Mouse (Mus musculus) embryonic facial prominence, embryonic 11.5 days (tissue): ENCODE results near the gene Tulp4. TPM values are rescaled to one million over a fixed set of nuclear protein-coding genes. Genes with fewer than 3 reads are reported as not detected.
"Not testable (repeated sequence)": the region's sequence is repeated elsewhere in the genome, so short reads cannot be mapped to it uniquely, and the experiment has no call there.

Experiments used
- ATAC-seq: fragments of 200-750 bp; cut with Nextera tagmentation; replicated peaks from 2 replicates; pipeline ENCODE4 v1.8.0; 2017; ENCODE audit warnings: low read depth; ENCODE audit not compliant: insufficient number of reproducible peaks, low FRiP score, low TSS enrichment
- DNase-seq: peaks from one replicate; pipeline ENCODE4 v3.0.0-alpha.2; 2015; ENCODE audit warnings: low spot score
- H3K27ac ChIP-seq: fragments of 300-500 bp; sonication (generic); replicated peaks from 2 replicates; pipeline ENCODE4 v1.5.1; 2014; ENCODE audit warnings: mild to moderate bottlenecking, low read depth, low read length, control low read depth
- H3K27me3 ChIP-seq: fragments of 300-500 bp; sonication (generic); 2 replicates; pipeline ENCODE4 v1.6.1; 2014; ENCODE audit warnings: mild to moderate bottlenecking, low read length, moderate library complexity, mixed read lengths; ENCODE audit not compliant: control insufficient read depth, insufficient read depth
- H3K36me3 ChIP-seq: fragments of 300-500 bp; sonication (generic); replicated peaks from 2 replicates; pipeline ENCODE4 v1.6.1; 2014; ENCODE audit warnings: low read depth, mild to moderate bottlenecking, low read length, moderate library complexity, mixed read lengths; ENCODE audit not compliant: control insufficient read depth, insufficient read depth
- H3K4me1 ChIP-seq: fragments of 300-500 bp; sonication (generic); 2 replicates; pipeline ENCODE4 v1.6.1; 2014; ENCODE audit warnings: low read length, mixed read lengths; ENCODE audit not compliant: control insufficient read depth, insufficient read depth
- H3K4me2 ChIP-seq: fragments of 300-500 bp; sonication (generic); 2 replicates; pipeline ENCODE4 v1.6.1; 2014; ENCODE audit warnings: low read depth, mild to moderate bottlenecking, control low read depth, low read length, moderate library complexity
- H3K4me3 ChIP-seq: fragments of 300-500 bp; sonication (generic); 2 replicates; pipeline ENCODE4 v1.5.1; 2014; ENCODE audit warnings: low read depth, low read length, control low read depth
- H3K9ac ChIP-seq: fragments of 300-500 bp; sonication (generic); replicated peaks from 2 replicates; pipeline ENCODE4 v1.6.1; 2014; ENCODE audit warnings: mild to moderate bottlenecking, control low read depth, low read length
- H3K9me3 ChIP-seq: fragments of 300-500 bp; sonication (generic); replicated peaks from 2 replicates; pipeline ENCODE4 v1.6.1; 2016; ENCODE audit warnings: mild to moderate bottlenecking, low read length, inconsistent platforms, mixed read lengths; ENCODE audit not compliant: control insufficient read depth
- WGBS: fragments of 180-500 bp; shearing (Covaris S2); extraction: QIAGEN DNeasy Blood & Tissue Kit; methylation state at CpG from one replicate; pipeline ENCODE4 v1.1.7; 2014; 5-methylcytosine and 5-hydroxymethylcytosine counted together
- polyA plus RNA-seq: library from polyadenylated mRNA; unstranded; fragments of >200 nt; fragmentation: Nextera tagmentation; extraction: Ambion mirVana; gene quantifications from 2 replicates; pipeline ENCODE4 v1.2.1, GENCODE M21; 2014

Gene Tulp4
- polyA plus RNA-seq, 1 experiment from 2014 or later: 86.2 TPM

DNA sequence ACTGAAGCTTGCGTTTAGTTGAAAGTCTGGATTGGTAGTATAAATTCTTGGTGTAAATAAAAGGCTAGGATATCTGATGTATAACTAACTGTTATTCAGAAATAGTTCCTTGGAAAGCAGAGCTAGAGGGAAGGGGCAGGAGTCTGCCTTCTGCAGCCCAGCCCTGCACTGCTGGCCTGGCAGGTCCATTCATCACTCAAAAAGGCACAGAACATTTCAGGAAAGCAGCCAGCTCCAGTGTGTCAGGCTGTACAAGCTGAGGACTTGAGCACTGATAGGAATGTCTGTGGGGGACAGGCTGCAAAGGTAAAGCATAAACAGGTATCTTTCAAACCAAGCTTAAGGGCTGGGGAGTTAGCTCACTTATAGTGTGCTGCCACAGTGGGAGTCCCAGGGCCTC, 105.5 kb downstream of the Tulp4 start:
- no peak for ATAC-seq
- no peak overlapping the region for H3K9ac ChIP-seq
- no peaks in the 10 kb centered on the region for H3K4me1 ChIP-seq
- DNase-seq: no peak
- 81% methylated on average over 1 of the region's 1 CpGs for WGBS
- H3K27me3 ChIP-seq: no peaks in the 10 kb centered on the region
- H3K27ac ChIP-seq: no peak overlapping the region
- H3K9me3 ChIP-seq: no peaks in the 10 kb centered on the region
- no peak overlapping the region for H3K4me3 ChIP-seq
- H3K4me2 ChIP-seq: no peak overlapping the region
- no peaks in the 10 kb centered on the region; the same call in 1 of the 2 replicates for H3K36me3 ChIP-seq

DNA sequence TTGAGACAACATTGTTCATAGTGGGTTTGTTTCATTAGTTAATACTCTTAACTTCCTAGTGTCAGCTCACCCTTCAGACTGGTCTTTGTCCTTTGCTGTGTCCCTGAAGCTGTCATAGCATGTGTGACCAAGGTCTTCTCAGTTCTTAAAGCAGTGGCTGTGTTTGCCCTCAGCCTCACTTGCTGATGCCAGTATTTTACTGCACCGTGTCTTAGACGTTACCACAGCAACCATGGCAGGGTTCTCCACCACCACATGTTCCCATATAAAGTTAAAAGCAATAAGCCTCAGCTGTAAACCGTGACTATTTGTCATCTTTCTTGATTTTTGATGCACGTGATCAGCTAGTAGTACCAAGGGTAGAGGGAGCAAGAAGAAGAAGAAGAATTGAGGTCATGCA, 109.4 kb downstream of the Tulp4 start:
- Histone ChIP-seq H3K9ac (no peak overlapping the region), H3K4me2 (no peak overlapping the region), H3K27me3 (no peaks in the 10 kb centered on the region), H3K36me3 (no peaks in the 10 kb centered on the region; the same call in 1 of the 2 replicates), H3K9me3 (no peaks in the 10 kb centered on the region), H3K27ac (no peak overlapping the region), H3K4me1 (no peaks in the 10 kb centered on the region), H3K4me3 (no peak overlapping the region)
- WGBS: 86% methylated on average over 4 of the region's 4 CpGs
- ATAC-seq: no peak
- DNase-seq: no peak

DNA sequence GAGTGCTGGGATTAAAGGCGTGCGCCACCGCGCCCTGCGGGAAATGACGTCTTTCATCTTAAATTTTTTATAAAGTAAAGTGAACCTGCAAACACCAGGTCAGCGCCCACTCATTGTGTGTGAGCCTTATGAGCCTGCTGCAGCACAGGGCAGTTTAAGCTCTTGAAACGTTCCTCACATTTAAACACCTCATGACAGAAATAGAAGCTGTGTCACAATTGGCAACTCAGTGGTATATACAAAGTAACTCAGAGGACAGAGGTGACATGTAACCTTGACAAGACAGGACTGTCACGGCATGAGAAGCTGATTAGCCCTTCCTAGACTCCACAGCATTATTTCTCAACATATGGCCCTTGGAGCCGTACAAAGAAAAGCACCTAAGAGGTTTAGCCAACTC, 110.3 kb downstream of the Tulp4 start:
- Histone ChIP-seq H3K27ac (no peak overlapping the region), H3K9me3 (no peaks in the 10 kb centered on the region), H3K4me3 (no peak overlapping the region), H3K27me3 (no peaks in the 10 kb centered on the region), H3K4me2 (no peak overlapping the region), H3K9ac (no peak overlapping the region), H3K36me3 (no peaks in the 10 kb centered on the region; the same call in 1 of the 2 replicates), H3K4me1 (no peaks in the 10 kb centered on the region)
- ATAC-seq (no peak), DNase-seq (no peak)
- 94% methylated on average over 10 of the region's 10 CpGs for WGBS

DNA sequence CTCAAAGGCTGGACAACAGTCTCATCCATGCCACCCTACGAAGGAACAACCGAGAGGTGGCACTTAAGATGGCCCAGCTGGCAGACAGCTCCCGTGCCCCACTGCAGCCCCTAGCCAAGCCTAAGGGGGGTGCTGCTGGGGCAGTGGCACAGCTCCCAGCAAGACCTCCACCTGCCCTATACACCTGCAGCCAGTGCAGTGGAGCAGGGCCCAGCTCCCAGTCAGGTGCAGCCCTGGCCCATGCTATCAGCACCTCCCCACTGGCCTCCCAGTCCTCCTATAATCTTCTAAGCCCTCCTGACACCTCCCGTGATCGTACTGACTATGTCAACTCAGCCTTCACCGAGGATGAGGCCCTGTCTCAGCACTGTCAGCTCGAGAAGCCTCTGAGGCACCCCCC, 126.4 kb downstream of the Tulp4 start:
- not testable (repeated sequence) for H3K27me3 ChIP-seq, H3K9me3 ChIP-seq, H3K9ac ChIP-seq, H3K4me2 ChIP-seq, H3K36me3 ChIP-seq, ATAC-seq, H3K4me3 ChIP-seq, DNase-seq, H3K27ac ChIP-seq, H3K4me1 ChIP-seq
- WGBS: no CpG with 5 or more reads among the region's 7 CpGs

DNA sequence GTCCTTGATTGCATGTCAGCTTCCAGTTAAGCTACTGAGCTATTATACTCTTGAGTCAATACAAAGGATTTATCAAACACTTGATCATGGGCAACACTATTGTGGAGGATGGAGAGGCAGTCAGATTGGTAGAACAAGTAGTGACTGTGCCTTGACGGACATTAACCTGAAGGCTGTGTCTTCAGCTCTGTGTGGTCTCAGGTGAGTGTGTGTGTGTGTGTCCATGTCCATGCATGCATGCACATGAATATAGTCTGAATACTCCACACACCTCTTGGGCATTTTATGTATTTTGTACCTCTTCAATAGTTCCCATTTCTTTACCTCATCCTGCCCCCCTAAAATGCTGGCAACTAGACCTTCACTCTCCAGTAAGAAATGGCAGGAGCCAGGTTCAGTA, 145.1 kb downstream of the Tulp4 start:
- H3K4me2 ChIP-seq, H3K4me3 ChIP-seq, H3K27me3 ChIP-seq, DNase-seq, H3K4me1 ChIP-seq, H3K9ac ChIP-seq, ATAC-seq, H3K36me3 ChIP-seq, H3K27ac ChIP-seq, H3K9me3 ChIP-seq: not testable (repeated sequence)
- 92% methylated on average over 1 of the region's 1 CpGs for WGBS

DNA sequence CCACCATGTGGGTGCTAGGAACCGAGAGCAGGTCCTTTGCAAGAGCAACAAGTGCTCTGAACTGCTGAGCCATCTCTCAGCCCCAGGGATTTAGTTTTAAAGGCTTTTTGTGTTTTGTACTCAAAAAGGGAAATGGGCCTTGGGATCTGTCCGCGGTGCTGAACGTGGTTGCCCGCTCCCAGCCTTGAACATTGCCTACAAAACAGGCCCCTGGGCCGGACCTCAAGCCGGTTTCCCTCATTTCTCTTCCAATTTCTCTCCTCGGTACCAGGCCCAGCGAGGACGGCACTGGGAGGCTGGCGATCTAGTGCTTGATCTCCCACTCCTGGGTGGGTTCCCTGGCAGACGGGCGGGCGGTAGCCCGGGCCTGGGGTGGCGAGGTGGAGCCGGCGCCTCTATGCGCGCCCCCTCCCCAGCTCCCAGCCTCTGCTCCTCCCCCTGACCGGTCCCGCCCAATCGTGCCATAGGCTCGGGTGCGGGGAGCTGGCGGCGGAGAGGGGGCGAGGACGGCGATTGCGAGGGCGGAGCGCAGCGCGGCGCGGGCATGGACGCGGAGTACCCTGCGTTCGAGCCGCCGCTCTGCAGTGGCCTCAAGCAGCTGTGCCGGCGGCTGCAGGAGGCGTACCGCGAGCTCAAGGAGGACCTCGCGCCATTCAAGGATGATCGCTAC, 150.3 kb downstream of the Tulp4 start, which contains the start of gene Tmem181a:
Tmem181a (plus strand) TSS at position 461 of the 670 bp plus-strand sequence.
- H3K9ac ChIP-seq, H3K27ac ChIP-seq, H3K36me3 ChIP-seq, H3K4me1 ChIP-seq, H3K4me3 ChIP-seq, H3K27me3 ChIP-seq, H3K9me3 ChIP-seq, DNase-seq: not testable (repeated sequence)
- peak within 1 kb of the TSS; percentile 33 for H3K4me2 ChIP-seq
- ATAC-seq: peak; percentile 78
- 0% methylated on average over 6 of the region's 51 CpGs for WGBS

DNA sequence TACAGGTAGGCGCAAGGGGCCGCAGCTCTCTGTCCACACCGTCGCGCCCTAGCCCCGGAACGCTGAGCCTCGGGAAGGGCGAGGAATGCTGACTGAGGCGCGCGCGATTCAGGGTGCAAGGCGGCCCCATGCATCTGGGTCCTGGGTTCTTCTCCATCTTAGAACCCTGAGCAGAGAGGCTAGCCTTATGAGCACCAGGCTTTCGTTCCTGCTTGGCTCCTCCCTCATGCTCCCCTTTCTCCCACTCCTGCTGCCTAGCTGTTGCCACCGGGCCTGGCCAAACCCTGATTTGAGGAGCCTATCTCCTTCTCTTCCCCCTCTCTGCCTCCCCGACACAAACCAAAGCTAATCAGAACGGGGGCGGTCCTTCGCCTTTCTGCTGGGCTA, 150.8 kb downstream of the Tulp4 start:
- H3K4me3 ChIP-seq, DNase-seq, H3K27ac ChIP-seq, H3K27me3 ChIP-seq, H3K4me1 ChIP-seq, H3K36me3 ChIP-seq, ATAC-seq, H3K9ac ChIP-seq, H3K9me3 ChIP-seq: not testable (repeated sequence)
- 2% methylated on average over 4 of the region's 20 CpGs for WGBS
- H3K4me2 ChIP-seq: peak overlapping the region; percentile 33; the same call in 1 of the 2 replicates

DNA sequence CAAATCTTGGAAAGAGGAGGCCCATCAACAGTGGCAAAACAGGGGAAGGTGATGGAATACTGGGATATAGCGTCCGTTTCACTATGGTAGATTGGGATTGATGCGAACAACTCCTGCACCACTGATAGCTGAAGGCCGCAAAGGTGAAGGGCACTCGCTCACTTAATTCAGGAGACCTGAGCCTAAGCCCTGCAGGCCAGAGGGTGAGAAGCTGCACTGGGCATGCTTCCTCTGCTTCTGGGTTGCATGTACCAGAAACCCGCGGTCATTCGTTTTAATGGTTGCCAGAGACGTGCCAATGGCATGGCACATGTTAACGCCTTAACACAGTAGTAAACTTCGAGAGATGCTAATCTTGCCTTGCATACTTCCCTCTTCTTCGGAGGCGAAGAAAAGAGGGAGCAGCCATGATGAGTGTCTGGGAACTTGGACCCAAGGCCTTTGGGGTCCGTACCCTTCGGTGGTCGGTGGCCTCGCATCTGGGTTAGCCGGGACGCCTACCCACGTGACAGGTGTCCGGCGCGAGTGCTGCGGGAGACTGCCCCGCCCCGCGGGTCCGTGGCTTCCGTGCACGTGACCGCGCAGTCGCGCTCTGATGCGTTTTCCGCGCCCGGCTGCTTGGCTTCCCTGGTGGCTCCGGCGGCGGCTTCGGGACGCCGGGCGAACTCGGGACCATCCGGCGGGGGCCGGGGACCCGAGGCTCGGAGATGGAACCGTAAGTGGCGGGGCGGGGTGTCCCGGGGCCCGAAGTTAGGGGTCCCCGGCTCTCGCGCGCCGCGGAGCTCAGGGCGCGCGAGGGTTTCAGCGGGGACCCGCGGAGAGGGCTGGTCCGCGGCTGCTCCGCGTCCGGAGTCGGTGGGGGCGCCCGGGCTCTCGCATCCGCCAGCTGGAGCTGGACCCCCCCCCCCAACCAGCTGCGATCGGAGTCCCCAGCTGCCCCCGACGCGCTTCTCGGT, 163.9 kb downstream of the Tulp4 start:
- Histone ChIP-seq H3K9ac (peak overlapping the region; percentile 56), H3K4me2 (peak overlapping the region; percentile 59), H3K4me3 (peak overlapping the region; percentile 45)
- H3K27ac ChIP-seq, H3K4me1 ChIP-seq, H3K36me3 ChIP-seq, H3K9me3 ChIP-seq, H3K27me3 ChIP-seq: not testable (repeated sequence)
- DNase-seq (peak; percentile 16), ATAC-seq (peak; percentile 66)
- WGBS: 1% methylated on average over 36 of the region's 84 CpGs
